Mouse (Mus musculus): ENCODE measurements around the gene Shisa6.
"Not testable (repeated sequence)": the region's sequence is repeated elsewhere in the genome, so short reads cannot be mapped to it uniquely, and the experiment has no call there.

Shisa6 gene

DNA sequence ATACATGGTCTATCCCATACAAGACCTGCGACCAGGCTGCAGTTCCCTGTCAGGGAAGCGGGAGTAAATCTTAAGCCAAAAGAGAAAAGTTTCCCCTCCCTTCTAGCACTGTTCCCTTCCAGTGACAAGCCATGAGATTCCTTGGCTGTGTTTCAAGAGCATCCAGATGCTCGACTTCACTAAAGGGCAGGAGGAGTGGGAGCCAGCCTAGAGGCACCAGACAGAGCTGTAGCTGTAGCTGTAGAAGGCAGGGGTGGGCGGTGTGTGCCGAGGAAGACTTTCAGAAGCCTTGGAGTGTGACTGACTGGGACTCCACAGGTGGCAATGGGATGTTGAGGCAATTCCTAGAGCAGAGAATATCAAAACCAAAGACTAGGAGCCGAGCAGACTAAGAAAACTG is 43.3 kb downstream of the Shisa6 start:
- no peak for DNase-seq (ENCODE audit: low read depth)

DNA sequence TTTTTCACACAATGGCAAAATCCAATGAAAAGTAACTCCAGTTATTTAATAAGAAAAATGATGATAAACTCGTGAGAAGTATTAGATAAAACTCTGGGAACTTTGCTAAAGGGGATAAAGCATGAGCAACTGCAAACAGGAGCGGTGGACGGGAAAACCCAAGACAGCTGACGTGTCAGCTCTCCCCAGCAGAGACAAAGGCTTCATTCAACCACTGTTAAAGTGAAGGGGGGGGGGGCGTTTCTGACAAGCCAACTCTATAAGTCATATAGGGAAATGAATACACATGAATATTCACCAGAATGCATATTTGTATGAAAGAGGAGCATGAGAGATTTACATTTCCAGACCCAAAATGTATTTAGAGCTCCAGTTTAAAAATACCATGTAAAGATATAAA is 83.1 kb downstream of the Shisa6 start:
- DNase-seq (ENCODE audit: low read depth): no peak

DNA sequence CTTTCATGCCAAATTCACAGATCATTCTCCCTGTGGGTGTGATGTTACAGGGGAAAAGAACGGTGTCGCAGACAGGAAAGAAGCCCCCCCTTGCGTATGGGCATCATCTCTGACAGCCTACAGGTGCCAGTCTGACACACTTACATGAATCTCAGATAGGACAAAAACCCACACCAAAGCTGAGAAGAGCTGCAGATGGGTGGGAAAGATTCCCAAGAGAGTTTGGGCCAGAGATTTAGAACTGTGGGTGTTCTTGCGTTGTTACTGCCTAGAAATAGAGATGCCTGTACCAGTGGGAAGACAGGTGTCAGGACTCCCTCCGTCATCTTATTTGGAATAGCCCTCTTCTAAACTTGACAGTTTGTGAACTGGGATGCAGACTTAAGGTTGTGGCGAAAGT is 99.6 kb downstream of the Shisa6 start:
- DNase-seq (ENCODE audit: low read depth): no peak

DNA sequence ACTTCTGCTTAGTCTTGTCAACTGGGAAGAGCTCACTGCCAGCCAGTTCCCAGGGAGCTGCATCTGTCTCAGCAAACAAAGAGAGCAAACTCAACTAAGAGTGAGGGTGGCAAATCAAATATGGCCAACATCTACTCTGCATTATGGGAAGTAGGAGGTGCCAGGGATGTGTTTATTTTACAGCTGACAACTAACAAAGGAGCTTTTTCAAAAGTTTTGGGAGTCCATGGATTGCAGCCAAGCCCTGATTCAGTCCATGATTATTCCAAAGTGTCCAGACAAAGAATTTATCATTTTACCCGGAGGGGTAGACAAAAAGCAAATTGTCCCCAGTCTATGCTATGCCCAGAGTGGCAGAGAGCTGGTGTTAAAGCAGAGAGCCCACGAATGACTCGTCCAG is 107.5 kb downstream of the Shisa6 start:
- DNase-seq (ENCODE audit: low read depth): no peak

DNA sequence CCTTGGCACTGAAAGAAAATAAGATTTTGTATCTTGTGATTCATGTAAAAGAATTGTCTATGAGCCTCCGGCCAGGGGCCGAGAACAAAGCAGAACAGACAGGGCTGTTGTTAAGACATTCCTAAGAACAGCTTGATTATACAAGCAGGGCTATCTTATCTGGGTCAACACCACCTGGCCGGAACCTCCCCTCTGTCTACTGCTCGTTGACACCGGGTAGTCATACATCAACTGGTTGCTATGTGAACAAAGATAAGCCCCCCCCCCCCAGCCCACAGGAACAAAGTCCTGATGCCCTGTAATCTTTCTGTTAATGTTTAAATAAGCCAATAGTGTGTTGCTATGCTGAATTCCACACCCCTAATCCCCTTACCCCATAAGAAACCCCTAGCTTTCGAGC is 117.0 kb downstream of the Shisa6 start:
- DNase-seq (ENCODE audit: low read depth): not testable (repeated sequence)

DNA sequence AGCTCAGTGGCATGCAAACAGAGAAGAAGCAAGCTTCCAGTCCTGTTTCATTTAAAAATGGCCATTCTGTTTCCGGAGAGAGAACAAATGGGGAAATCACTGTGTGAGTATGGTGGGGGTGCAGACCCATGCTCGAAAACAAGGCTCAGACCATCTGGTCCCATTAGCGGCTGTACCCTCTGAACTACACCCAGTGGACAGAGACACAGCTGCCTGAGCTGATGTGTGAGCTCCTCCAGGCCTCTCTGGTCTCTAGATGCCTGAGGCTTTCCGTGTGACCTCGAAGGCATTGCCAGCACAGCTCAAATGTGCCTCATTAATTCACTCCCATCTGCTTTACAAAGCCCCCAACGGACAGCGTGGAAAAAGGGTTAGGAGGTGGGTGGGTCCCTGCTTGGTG is 125.7 kb downstream of the Shisa6 start:
- no peak for DNase-seq (ENCODE audit: low read depth)

DNA sequence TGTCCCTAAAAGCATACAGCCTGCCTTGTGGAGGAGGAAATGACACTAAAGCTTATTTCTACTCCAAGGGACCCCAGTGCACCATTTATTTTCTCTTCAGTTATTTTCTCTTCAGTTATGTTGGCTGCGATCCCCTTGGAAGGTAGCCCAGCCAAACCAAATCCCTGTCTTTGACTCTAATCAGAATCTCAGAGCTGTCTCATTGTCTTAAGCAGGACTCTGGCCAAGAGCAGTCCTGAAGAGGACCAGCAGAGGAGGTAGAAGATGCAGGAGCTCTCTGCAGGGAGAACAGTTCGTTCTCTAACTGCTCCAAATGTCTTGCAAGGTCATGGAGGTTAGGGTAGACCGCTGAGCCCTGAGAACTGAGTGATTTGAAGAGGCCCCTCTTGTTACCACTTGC is 138.2 kb downstream of the Shisa6 start:
- no peak for DNase-seq (ENCODE audit: low read depth)

DNA sequence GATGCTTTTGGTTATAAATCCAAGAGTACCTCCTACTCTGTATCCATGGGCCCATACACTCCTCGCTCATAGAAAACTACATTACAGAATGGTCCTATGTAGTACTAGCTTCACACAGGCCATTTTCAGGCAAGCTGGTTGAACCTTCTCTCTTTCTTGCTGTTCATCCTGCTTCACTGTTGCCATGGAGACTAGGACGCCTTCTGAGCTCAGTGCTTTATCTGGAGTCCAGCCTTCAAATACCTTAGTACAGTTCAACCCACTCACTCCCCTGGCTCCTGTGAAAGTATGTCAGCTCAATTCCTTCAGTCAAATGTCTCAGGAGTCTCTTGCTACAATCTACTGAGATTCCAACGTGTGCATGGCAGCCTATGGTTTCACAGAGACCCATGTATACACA is 154.0 kb downstream of the Shisa6 start:
- DNase-seq (ENCODE audit: low read depth): no peak

DNA sequence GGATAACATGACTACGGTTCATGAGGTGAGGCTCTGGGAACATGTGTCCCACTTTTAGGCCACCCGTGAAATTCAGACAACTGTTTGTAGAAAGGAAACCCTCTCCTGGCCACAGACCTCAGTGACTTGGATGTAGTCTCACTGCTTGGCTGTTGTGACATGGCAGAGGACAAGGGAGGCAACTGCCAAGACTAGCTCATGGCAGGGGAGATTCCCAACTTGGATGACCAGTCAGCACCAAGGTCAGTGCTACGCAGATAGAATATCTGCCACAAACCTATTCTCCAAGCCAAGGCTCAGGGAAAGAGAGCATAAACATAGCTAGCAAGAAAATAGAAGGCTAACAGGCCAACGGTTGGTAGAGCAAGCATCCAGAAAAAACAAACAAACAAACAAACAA is 156.0 kb downstream of the Shisa6 start:
- no peak for DNase-seq (ENCODE audit: low read depth)

DNA sequence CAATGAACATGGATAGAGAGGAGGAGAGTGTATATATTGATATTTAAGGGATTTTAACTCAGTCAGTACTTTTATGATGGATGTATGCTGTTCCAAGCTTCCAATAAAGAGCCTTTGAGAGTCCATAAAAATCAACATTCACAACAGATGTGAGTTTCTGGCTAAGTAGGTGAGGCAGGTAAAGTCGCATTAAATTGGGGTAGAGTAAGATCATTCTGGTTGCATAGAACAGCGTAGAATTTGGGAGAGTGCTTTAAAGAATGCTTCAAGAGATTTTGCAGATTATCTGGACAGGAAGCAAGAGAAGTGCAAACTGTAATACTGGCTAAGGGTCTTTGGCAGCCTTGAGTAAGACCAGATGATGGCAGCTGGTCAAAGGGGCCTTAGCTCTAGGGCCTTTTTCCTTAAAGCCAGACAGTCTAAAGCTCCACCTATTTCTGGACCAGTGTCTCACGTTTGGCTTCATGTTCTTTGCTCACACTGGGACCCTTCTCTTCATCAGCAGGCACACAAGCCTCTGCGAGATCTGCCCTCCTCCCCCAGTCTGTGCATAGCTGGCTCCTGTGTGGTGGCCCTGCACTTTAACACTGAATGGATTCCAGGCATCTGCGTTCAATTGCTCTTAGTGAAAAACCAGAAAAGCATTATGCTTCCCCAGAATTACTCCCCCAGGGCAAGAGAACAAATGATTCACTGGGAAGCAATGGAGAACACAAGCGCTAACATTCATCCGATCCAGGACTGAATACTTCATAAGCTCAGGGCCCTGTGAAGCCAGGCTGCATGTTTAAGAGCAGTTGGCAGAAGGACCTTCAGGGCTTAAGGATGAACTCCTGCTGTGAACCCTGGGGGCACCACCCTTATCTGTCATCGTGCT is 158.7 kb downstream of the Shisa6 start:
- no peak for DNase-seq (ENCODE audit: low read depth)

DNA sequence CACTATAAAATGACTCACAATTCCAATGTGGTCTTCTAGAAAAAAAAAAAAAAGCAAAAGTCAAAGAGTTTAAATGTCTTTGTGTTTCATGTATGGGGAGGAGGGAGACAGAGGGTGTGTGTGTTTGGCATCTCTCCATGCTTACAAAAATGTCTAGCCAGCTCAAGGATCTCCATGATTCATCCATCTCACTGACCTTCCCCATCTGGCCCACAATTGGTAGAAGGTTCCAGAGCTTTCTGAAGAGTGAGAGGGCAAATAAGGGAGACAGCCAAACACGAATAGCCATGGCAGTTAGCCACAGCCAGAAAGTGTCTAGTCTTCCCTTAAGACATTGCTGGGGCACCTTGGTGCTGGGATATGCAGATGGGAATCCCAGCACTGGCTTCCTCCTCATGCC is 166.0 kb downstream of the Shisa6 start:
- no peak for DNase-seq (ENCODE audit: low read depth)

DNA sequence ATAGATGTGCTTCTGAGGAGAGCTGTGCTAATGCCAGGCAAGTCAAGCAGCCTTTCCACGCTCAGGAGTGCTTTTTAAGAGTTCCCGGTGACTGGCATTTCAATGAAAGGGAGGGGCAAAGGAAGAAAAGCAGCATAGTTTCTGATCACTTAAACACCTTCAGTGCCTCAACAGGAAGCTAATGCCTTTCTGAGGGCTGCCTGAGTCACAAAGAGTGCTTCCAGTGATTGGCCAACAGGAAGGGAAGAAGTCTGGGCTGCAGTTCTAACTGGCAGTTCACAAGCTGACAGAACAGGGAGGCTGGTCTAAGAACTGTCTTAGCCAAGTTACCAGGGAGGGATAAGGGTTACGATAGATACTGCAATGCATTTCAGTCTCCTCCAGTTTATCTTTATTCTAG is 180.9 kb downstream of the Shisa6 start:
- DNase-seq (ENCODE audit: low read depth): no peak

DNA sequence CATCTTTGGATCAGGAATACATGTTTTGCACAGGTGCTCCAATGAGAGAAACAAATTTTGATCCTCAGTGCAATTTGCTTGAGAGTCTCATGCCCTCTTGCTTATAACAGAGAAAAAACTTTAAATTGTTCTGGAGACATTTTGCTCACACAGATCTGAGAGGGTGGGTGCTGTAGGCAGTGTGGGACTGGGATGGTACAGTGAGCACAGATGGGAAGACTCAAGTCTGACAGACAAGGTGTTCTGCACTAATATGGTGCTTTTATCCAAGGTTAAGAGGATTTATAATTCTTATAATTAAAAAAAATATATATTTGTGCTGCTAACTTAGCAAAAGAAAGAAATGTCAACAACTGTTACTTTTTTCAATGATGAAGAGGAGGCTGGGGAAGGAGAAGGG is 189.5 kb downstream of the Shisa6 start:
- DNase-seq (ENCODE audit: low read depth): no peak

DNA sequence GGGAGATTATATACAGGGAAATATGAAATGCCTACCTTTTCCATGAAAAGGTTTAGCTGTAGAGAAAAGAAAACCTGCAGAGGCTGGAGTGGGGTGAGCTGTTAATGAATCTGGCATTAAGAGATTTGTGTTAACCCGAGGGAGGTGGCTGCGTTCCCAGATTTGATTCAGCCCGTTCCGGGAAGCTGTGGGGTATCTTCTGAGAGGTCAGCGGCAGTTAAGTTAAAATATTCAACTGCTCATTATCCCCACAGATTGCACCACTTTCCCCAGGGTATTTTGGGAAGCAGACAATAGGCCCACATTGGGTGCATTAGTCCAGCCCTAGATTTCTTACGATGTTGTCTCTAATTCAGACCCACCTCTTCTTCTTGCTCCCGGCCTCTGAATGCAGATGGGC is 213.0 kb downstream of the Shisa6 start:
- DNase-seq (ENCODE audit: low read depth): no peak

DNA sequence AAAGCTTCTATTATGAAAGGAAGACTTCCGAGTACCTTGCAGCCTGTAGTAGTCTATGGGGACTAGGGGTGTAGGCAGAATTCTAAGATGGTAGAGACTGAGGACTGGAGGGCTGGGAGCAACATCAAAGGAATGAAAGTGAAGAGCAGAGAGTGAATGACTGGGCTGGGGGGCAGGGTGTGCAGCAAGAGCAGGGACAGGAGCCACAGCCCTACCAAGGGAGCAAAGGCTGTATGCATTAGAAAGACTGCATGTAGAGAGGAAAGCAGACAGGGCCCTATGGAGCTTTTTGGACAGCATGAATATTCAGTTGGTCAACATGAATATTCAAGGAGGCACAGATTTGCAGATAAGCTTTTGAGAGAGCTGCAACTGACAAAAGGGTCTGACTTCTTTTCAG is 221.4 kb downstream of the Shisa6 start:
- DNase-seq (ENCODE audit: low read depth): no peak

DNA sequence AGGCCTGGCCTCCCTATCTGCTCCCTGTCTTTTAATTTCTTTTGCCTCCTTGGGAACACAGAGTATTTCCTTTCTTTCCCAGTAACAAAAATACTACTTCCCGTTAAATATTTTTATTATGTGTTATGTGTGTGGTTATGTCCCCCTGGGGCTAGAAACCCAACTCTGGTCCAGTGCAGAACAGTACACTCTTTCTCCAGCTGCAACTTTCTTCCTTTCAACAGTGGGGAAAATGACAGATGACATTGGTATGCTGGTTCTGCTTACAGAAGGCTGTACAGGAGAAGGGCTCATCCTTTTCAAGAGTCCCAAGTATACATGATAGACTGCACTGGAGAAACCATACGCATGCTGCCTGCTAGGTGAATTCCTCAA is 251.1 kb downstream of the Shisa6 start:
- DNase-seq (ENCODE audit: low read depth): no peak

DNA sequence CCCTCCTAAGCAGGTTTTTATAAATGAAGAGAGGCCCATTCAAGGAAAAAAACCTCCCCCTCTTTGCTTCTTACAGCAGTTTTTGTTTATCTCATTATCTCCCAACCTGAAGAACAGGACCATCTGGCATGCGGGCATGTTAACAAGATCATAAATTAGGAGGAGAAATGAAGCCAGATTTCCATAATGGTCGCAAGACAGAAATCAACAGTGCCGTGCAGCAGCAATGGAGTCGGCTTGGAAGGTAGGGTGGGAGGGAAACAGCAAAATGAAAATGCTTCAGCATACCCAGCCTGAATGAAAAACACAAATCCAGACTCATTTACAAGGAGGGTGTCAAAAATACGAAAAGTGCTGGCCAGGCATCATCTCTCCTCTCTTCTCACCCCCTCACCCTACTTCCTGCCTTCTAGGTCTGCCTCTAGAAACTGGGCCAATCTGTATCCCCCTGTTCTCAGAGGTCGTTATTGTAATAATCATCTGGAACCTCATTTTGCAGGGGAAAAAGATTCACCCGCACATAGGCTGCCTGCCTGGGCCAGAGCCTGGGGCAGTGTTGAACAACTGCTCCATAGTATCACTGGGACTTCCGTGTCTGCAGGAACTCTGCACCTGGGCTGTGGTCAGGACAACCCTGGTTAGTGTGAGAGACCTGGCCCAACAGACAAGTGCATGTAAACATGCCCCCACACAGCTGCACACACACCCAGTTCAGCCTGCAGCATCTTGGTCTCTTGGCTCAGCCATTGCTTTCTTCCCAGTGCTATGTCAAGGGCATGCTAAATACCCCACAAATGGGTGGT is 251.7 kb downstream of the Shisa6 start:
- DNase-seq (ENCODE audit: low read depth): no peak

DNA sequence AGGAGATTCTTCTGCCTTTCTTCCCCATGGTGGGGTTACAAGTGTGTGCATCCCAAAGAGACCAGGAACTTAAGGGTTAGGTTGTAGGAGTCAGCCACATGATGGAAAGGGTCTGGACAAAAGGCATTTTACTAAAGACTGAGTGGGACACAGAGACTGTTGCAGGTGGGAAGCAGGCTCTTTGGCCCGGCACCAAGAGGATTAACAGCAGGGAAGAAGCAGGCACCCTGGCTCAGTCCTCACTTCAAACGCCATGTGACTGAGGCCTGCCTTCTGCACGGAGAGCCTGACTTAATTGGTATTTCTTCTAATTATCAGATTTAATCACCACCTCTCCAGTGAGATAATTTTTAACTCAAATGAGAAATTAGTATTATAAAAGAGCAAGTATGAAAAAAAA is 258.7 kb downstream of the Shisa6 start:
- no peak for DNase-seq (ENCODE audit: low read depth)

DNA sequence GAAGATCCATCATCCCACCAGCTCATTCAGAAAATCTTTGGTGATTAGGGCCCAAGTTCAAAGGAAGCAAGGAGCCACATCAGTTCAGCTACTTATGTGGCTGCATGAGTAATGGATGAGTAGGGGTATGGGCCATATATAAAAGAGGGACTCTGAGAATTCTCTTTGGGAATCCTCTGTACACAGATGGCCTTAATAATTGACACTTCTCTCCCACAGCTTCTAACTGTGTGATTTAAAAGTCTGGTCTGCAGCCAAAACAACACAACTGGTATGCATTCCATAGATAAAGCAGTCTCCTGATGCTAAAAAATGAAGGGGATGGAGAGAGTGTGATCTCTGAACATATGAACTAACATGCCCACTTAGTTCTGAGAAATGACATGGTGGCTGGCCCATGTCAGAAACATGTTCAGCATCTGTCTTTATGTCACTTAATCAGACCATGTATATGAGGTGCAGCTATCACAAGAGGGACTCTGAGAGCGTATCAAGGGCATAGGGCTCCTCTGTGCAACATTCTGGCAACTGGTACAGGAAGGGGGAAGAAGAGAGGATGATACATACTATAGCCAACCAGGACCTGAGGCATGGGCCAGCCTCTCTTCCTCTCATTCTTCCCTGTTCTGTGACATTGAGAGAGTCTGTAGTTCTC is 260.3 kb downstream of the Shisa6 start:
- DNase-seq (ENCODE audit: low read depth): no peak

DNA sequence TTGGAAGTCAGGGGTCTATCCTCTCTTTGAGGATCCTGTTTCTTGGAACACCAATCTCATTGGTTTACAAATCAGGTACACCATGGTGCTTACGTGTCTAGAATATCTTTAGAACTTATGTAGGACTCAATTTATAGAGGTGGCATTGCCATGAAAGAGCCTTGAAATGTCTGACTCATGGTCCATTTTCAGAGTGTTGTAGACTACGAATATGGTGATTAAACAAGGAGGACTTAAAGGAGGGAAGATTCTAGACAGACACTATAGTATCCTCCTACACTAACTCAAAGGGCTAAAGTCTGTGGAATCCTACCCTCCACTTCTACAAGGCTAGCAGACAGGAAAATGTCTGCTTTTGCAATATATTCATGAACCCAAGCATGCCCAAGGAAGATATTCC is 265.6 kb downstream of the Shisa6 start:
- DNase-seq (ENCODE audit: low read depth): no peak

DNA sequence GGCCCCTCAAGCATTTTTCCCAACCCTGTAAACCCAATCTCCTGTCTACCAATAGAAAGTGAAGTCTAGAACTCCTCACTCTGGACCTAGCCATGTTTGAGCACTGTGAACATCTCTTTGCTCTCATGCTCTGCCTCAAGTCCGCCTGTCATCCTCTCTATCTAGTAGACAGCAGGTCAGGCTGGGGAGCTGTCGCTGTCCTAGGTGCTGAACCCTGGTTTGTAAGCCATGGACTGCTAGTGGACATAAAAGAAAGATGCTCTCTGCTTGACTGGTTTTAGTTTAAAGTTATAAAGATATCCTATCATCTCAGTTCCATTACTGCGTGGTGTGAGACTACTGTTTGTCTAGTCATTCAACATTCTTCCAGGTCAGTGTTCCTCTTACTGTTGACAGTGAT is 266.9 kb downstream of the Shisa6 start:
- peak; percentile 6 for DNase-seq (ENCODE audit: low read depth)

DNA sequence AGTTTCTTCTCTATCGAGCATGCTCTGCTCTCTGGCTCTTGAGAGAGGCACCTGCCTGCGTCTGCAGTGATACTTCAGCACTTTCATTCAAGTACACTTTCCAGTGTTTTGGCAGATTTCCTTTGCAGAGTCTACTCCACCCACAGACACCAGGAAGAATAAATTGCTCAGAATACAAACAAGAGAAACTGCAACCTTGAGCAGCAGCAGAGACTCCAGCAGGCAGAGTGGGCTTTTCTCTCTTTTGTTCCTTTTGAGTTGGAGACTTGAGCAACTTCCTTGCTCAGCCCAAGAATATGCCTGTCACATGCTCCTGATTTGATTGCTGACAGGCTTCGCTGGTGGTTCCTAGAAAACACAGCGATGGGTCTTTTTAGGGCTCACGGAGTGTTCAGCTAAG is 278.6 kb downstream of the Shisa6 start:
- no peak for DNase-seq (ENCODE audit: low read depth)

DNA sequence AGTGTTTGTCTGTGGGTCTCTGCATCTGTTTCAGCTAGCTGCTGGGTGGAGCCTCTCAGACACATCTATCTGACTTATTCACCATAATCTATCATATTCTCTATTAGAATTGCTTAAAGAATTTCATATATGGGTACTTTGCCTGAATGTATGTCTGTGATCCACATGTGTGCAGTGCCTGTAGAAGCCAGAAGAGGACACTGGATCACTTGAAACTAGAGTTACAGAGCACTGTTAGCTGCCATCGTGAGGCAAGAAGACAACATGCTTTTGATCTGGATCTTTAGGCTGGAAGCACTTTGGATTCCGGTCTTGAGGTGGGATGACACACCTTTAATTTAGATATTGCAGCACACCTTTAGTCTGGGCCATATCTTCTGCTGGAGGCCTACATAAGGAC is 289.2 kb downstream of the Shisa6 start:
- DNase-seq (ENCODE audit: low read depth): no peak

All from c-Kit-positive CD71-negative TER-119-negative erythroid progenitor cells, embryonic 14.5 days (primary cell).